Mouse (Mus musculus): ENCODE measurements at regions not wholly inside any gene's neighbourhood (a gene's known extent, or its start where the extent isn't known, plus 50 kb on each side); places are given as distances from the start of the nearest gene placed in this dataset.

- in situ Hi-C loops (cut with MboI) = no loop called here
Measured at GRCm38 (mm10) chr15:36919209-36919608, 88.4 kb downstream of the Zfp706 start.

- in situ Hi-C loops (cut with MboI) = no loop called here
Measured at GRCm38 (mm10) chr15:36916998-36917397, 90.6 kb downstream of the Zfp706 start.

GRCm38 (mm10) chr15:36914239-36915100 lies 93.1 kb downstream of the Zfp706 start:
- in situ Hi-C loops (cut with MboI) = no loop called here

GRCm38 (mm10) chr15:36913308-36913707 lies 94.3 kb downstream of the Zfp706 start:
- in situ Hi-C loops (cut with MboI) = no loop called here

GRCm38 (mm10) chr15:36910272-36910671 lies 97.3 kb downstream of the Zfp706 start:
- in situ Hi-C loops (cut with MboI) = no loop called here

GRCm38 (mm10) chr15:36909494-36909893 lies 98.1 kb downstream of the Zfp706 start:
- in situ Hi-C loops (cut with MboI) = no loop called here

- in situ Hi-C loops (cut with MboI) = no loop called here
Measured at GRCm38 (mm10) chr15:36906789-36907188, 100.8 kb downstream of the Zfp706 start.

GRCm38 (mm10) chr15:36906052-36906451 lies 101.5 kb downstream of the Zfp706 start:
- in situ Hi-C loops (cut with MboI) = no loop called here

- in situ Hi-C loops (cut with MboI) = no loop called here
Measured at GRCm38 (mm10) chr15:36903922-36904321, 103.7 kb downstream of the Zfp706 start.

GRCm38 (mm10) chr15:36903309-36903708 lies 104.3 kb downstream of the Zfp706 start:
- in situ Hi-C loops (cut with MboI) = no loop called here

GRCm38 (mm10) chr15:36901830-36902285 lies 105.7 kb downstream of the Zfp706 start:
- in situ Hi-C loops (cut with MboI) = no loop called here

- in situ Hi-C loops (cut with MboI) = no loop called here
Measured at GRCm38 (mm10) chr15:36901350-36901749, 106.2 kb downstream of the Zfp706 start.

GRCm38 (mm10) chr15:36900940-36901339 lies 106.6 kb downstream of the Zfp706 start:
- in situ Hi-C loops (cut with MboI) = no loop called here

GRCm38 (mm10) chr15:36899882-36900281 lies 107.7 kb downstream of the Zfp706 start:
- in situ Hi-C loops (cut with MboI) = no loop called here

- in situ Hi-C loops (cut with MboI) = no loop called here
Measured at GRCm38 (mm10) chr15:36898857-36899523, 108.6 kb downstream of the Zfp706 start.

- in situ Hi-C loops (cut with MboI) = no loop called here
Measured at GRCm38 (mm10) chr15:36898326-36898725, 109.2 kb downstream of the Zfp706 start.

GRCm38 (mm10) chr15:36896265-36896664 lies 111.3 kb downstream of the Zfp706 start:
- in situ Hi-C loops (cut with MboI) = no loop called here

GRCm38 (mm10) chr15:36895031-36895430 lies 112.5 kb downstream of the Zfp706 start:
- in situ Hi-C loops (cut with MboI) = no loop called here

- in situ Hi-C loops (cut with MboI) = no loop called here
Measured at GRCm38 (mm10) chr15:36893407-36893969, 114.1 kb downstream of the Zfp706 start.

- in situ Hi-C loops (cut with MboI) = no loop called here
Measured at GRCm38 (mm10) chr15:36892576-36893205, 114.9 kb downstream of the Zfp706 start.

- in situ Hi-C loops (cut with MboI) = no loop called here
Measured at GRCm38 (mm10) chr15:36891851-36892250, 115.7 kb downstream of the Zfp706 start.

- in situ Hi-C loops (cut with MboI) = no loop called here
Measured at GRCm38 (mm10) chr15:36891296-36891695, 116.3 kb downstream of the Zfp706 start.
